Mouse (Mus musculus) limb, embryonic 13.5 days (tissue): ENCODE measurements around the gene Mmgt2. TPM values are rescaled to one million over a fixed set of nuclear protein-coding genes. Genes with fewer than 3 reads are reported as not detected.
"Not testable (repeated sequence)": the region's sequence is repeated elsewhere in the genome, so short reads cannot be mapped to it uniquely, and the experiment has no call there.

ENCODE experiments used
- ATAC-seq: fragments of 200-750 bp; cut with Nextera tagmentation; 2 replicates; pipeline ENCODE4 v1.8.0; 2017; ENCODE audit warnings: low read depth, moderate number of reproducible peaks, moderate TSS enrichment; ENCODE audit not compliant: low FRiP score
- H3K27ac ChIP-seq: fragments of 300-500 bp; sonication (generic); 2 replicates; pipeline ENCODE4 v1.5.1; 2015; ENCODE audit warnings: inconsistent platforms, mild to moderate bottlenecking, moderate library complexity
- H3K27me3 ChIP-seq: fragments of 300-500 bp; sonication (generic); 2 replicates; pipeline ENCODE4 v1.6.1; 2015; ENCODE audit warnings: mild to moderate bottlenecking, inconsistent platforms
- H3K36me3 ChIP-seq: fragments of 300-500 bp; sonication (generic); 2 replicates; pipeline ENCODE4 v1.6.1; 2015; ENCODE audit warnings: inconsistent platforms, mild to moderate bottlenecking, moderate library complexity
- H3K4me1 ChIP-seq: fragments of 300-500 bp; sonication (generic); 2 replicates; pipeline ENCODE4 v1.6.1; 2015; ENCODE audit warnings: inconsistent platforms
- H3K4me2 ChIP-seq: fragments of 300-500 bp; sonication (generic); replicated peaks from 2 replicates; pipeline ENCODE4 v1.6.1; 2015; ENCODE audit warnings: inconsistent platforms, mild to moderate bottlenecking, moderate library complexity
- H3K4me3 ChIP-seq: fragments of 300-500 bp; sonication (generic); 2 replicates; pipeline ENCODE4 v1.5.1; 2015; ENCODE audit warnings: moderate library complexity, mild to moderate bottlenecking, inconsistent platforms
- H3K9ac ChIP-seq: fragments of 300-500 bp; sonication (generic); 2 replicates; pipeline ENCODE4 v1.6.1; 2015; ENCODE audit warnings: mild to moderate bottlenecking, inconsistent platforms
- H3K9me3 ChIP-seq: fragments of 300-500 bp; sonication (generic); 2 replicates; pipeline ENCODE4 v1.6.1; 2016; ENCODE audit warnings: inconsistent platforms
- WGBS: fragments of 180-500 bp; shearing (Covaris S2); methylation state at CpG from one replicate; pipeline ENCODE4 v1.1.7; 2015; 5-methylcytosine and 5-hydroxymethylcytosine counted together
- polyA plus RNA-seq: library from polyadenylated mRNA; unstranded; fragments of >200 nt; fragmentation: Nextera tagmentation; extraction: Ambion mirVana; gene quantifications from 2 replicates; pipeline ENCODE4 v1.2.1, GENCODE M21; 2015

The Mmgt2 gene
- polyA plus RNA-seq, 1 experiment from 2014 or later, result 68.2 TPM

DNA sequence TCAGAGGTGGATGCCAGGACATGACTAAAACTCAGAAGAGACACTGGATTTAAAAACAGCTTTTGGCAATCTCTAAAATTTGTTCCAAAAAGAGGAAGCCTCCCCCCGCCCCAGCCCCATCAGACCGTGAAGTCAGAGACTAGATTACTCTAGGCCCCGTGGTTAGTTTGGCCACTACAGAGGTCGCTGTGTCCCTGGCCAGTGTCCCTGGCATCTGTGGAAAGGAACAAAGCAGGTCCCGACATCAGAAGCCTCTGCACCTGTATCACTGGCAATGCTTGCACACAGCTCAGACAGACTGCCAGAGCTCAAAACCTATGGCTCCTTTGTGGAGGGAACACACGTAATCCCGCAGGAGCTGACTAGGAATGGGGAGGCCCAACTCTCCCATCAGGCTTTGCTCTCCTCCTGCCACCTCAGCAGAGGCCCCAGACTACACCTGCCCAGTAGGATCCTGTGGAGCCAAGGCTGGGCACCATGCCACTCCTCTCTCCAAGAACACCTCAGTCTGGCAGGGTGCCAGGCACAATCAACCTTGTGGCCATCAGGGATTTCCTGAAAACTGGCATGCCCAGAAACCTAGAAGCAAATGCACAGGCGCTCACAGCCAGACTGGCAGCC lies 5.3 kb upstream of the Mmgt2 start:
- WGBS, result 74% methylated on average over 8 of the region's 8 CpGs
- Histone ChIP-seq H3K27ac (peak overlapping the region; percentile 48; the same call in 1 of the 2 replicates), H3K4me2 (no peak overlapping the region), H3K9ac (no peak overlapping the region), H3K27me3 (no peaks in the 10 kb centered on the region), H3K36me3 (0 out of 2 replicates have a peak, but pooled peaks cover 4% of the 10 kb centered on the region), H3K4me1 (peaks cover 90% of the 10 kb centered on the region), H3K4me3 (no peak overlapping the region), H3K9me3 (no peaks in the 10 kb centered on the region)
- ATAC-seq, result no peak

DNA sequence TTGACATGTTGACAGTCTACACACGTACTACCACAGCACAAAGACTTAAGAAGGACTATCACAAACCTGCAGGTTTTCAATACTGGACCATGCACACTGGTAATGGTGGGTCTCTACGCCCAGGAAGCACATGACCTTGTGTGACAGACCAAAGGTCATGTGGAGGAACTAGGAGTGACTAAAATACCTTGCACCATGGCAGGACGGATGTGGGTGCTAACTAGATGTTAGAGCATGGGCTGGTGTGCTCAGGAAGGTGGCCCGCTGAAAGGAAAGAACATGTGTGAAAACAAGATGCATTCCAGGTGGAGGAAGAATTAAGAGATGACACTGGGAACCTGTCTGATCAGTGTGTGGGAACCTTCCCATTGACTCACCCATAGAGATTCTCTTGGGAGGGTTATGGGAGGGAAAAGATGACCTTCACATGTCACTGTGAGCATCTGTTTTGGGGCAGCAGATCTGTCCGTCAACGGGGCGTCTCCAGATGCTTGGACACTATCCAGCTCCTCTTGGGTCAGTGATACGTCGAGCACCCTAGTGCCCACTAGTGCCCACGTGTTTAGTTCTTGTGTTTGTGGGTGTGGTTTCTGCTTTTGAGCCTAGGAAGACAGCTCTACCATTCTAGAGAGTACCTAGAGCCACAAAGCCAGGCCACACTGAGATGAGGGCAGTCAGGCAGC lies 4.6 kb upstream of the Mmgt2 start:
- 89% methylated on average over 10 of the region's 10 CpGs for WGBS
- no peak for ATAC-seq
- H3K27me3 ChIP-seq, result no peaks in the 10 kb centered on the region

DNA sequence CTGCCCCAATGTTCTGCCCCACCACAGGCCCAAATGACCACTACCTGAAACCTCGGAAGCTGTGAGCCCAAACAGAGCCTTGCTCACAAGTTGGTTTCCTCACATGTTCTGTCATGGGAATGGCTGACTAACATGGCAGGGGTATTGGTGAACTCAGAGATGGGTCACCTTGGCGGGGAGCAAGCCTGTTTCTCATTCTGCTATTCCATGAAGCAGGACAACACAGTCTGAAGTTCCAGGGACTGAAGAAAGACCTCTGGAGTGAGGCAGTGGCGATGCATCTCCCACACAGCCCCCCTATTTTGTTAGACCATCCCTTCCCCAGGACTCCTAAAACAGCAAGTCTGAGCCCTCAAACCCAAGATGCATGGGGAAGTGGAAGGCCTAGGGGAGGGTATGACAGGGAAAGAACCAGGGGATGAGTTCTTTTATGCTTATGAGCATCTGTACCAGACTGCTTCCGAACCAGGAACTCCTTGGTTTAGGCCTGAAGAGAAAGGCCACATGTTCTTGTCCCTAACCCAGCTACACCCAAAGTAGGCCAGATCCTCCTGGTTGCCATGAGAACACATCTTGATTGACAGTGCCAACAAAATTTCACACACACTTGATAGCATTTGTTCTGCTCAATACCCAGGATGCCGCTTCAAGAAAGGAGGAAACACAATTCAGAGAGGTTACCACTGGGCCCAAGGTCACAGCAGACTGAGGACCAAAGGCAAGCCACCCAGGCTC lies 3.7 kb upstream of the Mmgt2 start:
- peak overlapping the region; percentile 92; the same call in 1 of the 2 replicates for H3K4me2 ChIP-seq
- 90% methylated on average over 5 of the region's 5 CpGs for WGBS

More for the DNA sequence above, 4.6 kb upstream of the Mmgt2 start:
- H3K9ac ChIP-seq, result no peak overlapping the region
- no peak overlapping the region for H3K4me2 ChIP-seq
- no peaks in the 10 kb centered on the region for H3K9me3 ChIP-seq
- H3K4me3 ChIP-seq, result no peak overlapping the region
- peak overlapping the region; percentile 48; the same call in 1 of the 2 replicates for H3K27ac ChIP-seq
- H3K36me3 ChIP-seq, result 0 out of 2 replicates have a peak, but pooled peaks cover 4% of the 10 kb centered on the region
- peaks cover 83% of the 10 kb centered on the region for H3K4me1 ChIP-seq

DNA sequence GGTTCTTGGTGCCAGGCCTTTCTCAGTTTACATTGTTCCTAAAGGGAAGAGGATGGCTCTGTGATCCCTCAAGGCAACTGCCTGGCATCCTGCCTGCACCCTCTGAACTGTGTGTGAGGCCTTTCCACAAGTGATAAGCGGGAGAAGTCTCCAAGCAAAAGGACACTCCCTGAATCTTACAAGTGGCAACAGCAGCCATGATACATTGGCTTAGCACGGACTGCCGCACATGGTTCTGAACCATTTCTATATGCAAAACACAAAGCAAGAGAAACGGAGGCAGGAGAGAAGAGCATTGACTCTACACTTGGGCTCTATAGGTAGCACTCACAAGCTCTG lies 3.2 kb upstream of the Mmgt2 start:
- H3K27ac ChIP-seq, result peak overlapping the region; percentile 76; the same call in 1 of the 2 replicates
- H3K36me3 ChIP-seq, result 0 out of 2 replicates have a peak, but pooled peaks cover 4% of the 10 kb centered on the region
- peak overlapping the region; percentile 76; the same call in 1 of the 2 replicates for H3K4me3 ChIP-seq
- peak overlapping the region; percentile 92 for H3K4me2 ChIP-seq
- H3K27me3 ChIP-seq, result no peaks in the 10 kb centered on the region
- no peak for ATAC-seq
- H3K9me3 ChIP-seq, result no peaks in the 10 kb centered on the region
- H3K4me1 ChIP-seq, result peaks cover 75% of the 10 kb centered on the region
- 90% methylated on average over 4 of the region's 4 CpGs for WGBS
- H3K9ac ChIP-seq, result 0 out of 2 replicates have a peak overlapping the region, but pooled peaks have one; percentile 25

More for the DNA sequence above, 3.7 kb upstream of the Mmgt2 start:
- H3K9ac ChIP-seq, result no peak overlapping the region
- H3K4me1 ChIP-seq, result peaks cover 80% of the 10 kb centered on the region
- ATAC-seq, result no peak
- H3K9me3 ChIP-seq, result no peaks in the 10 kb centered on the region
- no peak overlapping the region for H3K4me3 ChIP-seq
- peak overlapping the region; percentile 76; the same call in 1 of the 2 replicates for H3K27ac ChIP-seq
- no peaks in the 10 kb centered on the region for H3K27me3 ChIP-seq
- H3K36me3 ChIP-seq, result 0 out of 2 replicates have a peak, but pooled peaks cover 4% of the 10 kb centered on the region

DNA sequence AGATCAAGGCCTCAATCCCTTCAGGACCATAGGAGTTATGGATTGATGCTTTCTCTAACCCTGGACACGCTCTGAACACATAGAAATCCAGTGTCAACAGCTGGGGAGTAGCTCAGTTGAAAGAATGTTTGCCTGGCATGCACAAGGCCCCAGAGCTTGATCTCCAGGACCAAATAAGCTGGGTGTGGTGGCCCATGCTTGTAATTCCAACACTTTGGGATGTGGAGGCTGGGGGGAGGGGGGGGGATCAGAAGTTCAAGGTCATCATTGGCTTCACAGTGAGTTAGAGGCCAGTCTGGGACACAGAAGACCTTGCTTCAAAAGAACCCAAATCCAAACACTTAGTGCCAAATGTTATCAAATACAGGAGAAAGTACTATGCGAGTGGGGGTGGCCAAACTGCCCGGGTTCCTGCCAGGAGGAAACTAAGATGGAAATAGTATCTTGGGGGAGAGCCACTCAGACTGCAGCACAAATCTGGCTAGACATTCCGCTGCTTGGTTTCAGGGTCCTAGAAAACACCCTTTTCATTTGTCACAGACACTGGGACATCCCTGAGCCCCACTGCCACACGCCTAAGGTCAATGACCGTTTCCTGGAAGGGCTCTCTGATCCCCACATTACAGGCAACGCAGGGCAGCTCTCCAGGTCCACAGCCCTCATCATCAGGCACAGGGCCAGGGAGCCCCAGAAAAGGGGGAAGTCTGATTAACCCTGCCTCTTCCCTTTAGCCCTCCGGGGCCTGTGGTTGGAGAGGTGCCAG lies 2.6 kb upstream of the Mmgt2 start:
- peak overlapping the region; percentile 76 for H3K27ac ChIP-seq
- H3K27me3 ChIP-seq, result no peaks in the 10 kb centered on the region
- H3K4me1 ChIP-seq, result peaks cover 74% of the 10 kb centered on the region
- peak overlapping the region; percentile 92 for H3K4me2 ChIP-seq
- 23% methylated on average over 8 of the region's 8 CpGs for WGBS
- 0 out of 2 replicates have a peak, but pooled peaks cover 4% of the 10 kb centered on the region for H3K36me3 ChIP-seq
- no peaks in the 10 kb centered on the region for H3K9me3 ChIP-seq
- peak overlapping the region; percentile 76 for H3K4me3 ChIP-seq
- no peak for ATAC-seq
- peak overlapping the region; percentile 57 for H3K9ac ChIP-seq

DNA sequence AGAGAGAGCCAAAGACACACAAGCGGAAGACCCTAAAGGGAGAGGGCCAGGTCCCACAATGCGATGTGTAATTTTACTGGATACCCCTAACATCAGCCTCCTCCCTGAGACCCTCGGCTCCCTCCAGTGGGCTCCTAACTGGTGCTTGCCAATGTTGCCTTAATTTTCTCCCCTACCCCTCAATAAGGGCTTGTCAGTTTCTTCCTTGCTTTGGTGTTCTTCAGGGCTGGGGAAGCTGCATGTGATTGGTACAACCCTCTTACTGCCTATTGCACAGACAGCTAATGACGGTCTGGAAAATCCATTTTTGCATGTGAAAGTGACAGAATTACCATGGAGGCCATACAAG lies 2.0 kb upstream of the Mmgt2 start:
- WGBS, result 27% methylated on average over 4 of the region's 4 CpGs
- peaks cover 6% of the 10 kb centered on the region; the same call in 1 of the 2 replicates for H3K36me3 ChIP-seq
- peak overlapping the region; percentile 92 for H3K4me2 ChIP-seq
- H3K9ac ChIP-seq, result peak overlapping the region; percentile 57
- no peaks in the 10 kb centered on the region for H3K27me3 ChIP-seq
- H3K9me3 ChIP-seq, result no peaks in the 10 kb centered on the region
- H3K27ac ChIP-seq, result peak overlapping the region; percentile 76
- H3K4me1 ChIP-seq, result peaks cover 71% of the 10 kb centered on the region
- H3K4me3 ChIP-seq, result peak overlapping the region; percentile 76
- ATAC-seq, result no peak

DNA sequence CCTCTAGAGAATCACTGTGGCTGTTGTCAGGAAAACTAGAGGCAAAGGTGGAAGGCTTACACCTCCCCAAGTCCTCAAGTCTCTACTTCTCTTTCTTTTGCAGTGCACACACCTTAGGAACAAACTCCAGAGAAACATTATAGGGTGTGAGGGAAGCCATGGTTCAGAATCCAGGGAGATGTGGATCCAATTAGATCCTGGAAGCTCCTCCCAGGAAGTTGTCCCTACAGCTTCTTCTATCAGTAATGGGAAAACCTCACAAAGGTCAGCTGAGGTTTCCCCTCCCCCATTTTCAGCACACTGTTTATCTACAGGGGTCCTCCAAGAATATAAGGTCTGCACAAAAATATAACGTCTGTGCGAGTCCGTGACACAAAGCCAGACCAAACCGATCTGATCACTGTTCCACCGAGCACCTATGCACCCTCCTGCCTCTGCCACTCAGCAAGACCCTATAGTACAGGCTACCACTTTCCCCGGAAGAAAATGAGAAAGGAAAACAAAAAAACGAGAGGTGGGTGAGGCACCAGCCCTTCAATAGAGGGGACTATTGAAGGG lies 1.4 kb upstream of the Mmgt2 start:
- Histone ChIP-seq H3K9me3 (no peaks in the 10 kb centered on the region), H3K27me3 (no peaks in the 10 kb centered on the region), H3K4me3 (peak overlapping the region; percentile 76), H3K4me1 (peaks cover 65% of the 10 kb centered on the region), H3K9ac (peak overlapping the region; percentile 85; the same call in 1 of the 2 replicates), H3K36me3 (peaks cover 11% of the 10 kb centered on the region), H3K27ac (peak overlapping the region; percentile 80), H3K4me2 (peak overlapping the region; percentile 92)
- ATAC-seq, result no peak
- 37% methylated on average over 7 of the region's 7 CpGs for WGBS

DNA sequence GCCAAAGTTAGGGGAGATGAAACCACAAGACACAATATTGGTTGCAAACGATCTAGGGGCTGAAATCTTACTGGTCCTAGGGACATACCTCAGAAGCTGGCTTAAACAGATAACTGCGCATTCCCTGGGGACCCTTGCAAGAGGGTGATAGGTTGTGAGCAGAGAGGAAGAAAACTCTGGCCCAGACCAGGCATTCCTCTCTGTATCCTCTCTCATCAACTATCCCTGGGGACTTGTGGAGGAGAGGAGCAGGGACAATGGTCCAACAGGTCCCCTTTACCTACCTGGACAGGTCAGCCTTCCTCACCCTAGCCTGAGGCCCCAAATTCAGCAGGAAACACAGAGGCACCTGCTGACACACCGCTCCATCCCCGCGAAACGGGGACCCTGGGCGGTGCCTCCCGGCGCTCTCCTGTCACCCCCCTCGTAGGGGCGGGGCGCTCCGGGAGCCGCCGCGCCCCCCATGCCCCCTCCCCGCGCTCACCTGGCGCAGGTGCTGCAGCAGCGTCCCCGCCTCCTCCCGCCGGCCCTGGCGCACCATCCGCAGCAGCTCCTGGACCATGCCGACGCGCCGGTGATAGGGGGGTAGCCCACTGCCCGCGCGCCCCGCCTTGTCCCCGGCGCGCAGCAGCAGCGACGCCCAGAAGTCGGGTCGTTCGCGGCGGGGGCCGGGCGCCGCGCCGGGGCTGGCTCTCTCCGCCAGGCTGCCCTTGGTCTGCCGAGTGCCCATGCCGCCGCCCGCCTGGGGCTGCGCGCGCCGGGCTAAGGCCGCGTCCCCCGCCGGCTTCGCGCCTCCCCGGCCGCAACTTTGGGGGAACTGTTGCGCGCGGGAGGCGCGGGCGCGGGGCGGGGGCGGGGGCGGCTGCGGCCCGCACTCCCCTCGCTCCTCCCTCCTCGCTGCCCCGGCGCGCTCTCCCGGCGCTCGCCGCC lies 538 bp upstream of the Mmgt2 start, which contains the start of gene Lrrc75a:
TSS of gene Lrrc75a (minus strand) at position 863 of the 930 bp plus-strand sequence.
- Histone ChIP-seq H3K4me2 (peak within 1 kb of the TSS; percentile 92), H3K36me3 (peaks cover 17% of the 10 kb centered on the region), H3K27ac (peak within 1 kb of the TSS; percentile 87), H3K4me1 (peaks cover 56% of the 10 kb centered on the region), H3K27me3 (no peaks in the 10 kb centered on the region), H3K9ac (peak within 1 kb of the TSS; percentile 85), H3K9me3 (no peaks in the 10 kb centered on the region), H3K4me3 (peak within 1 kb of the TSS; percentile 76)
- peak; percentile 20; the same call in 1 of the 2 replicates for ATAC-seq
- WGBS, result under 1% methylated on average over 64 of the region's 86 CpGs

DNA sequence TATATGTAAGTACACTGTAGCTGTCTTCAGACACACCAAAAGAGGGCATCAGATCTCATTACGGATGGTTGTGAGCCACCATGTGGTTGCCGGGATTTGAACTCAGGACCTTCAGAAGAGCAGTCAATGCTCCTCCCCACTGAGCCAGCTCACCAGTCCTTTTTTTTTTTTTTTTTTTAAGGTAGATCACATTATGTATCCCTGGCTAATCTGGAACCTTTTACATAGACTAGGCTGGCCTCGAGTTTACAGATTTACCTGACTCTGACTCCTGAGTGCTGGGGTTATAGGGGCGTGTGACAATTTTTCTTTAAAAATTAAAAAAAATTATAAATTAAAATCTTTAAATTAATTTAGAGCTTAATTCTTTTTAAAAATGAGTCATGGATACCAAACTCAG lies 1.3 kb downstream of the Mmgt2 start:
- H3K4me2 ChIP-seq, result peak overlapping the region; percentile 92
- H3K36me3 ChIP-seq, result peaks cover 31% of the 10 kb centered on the region
- 79% methylated on average over 4 of the region's 4 CpGs for whole genome bisulfite sequencing
- H3K9ac ChIP-seq, H3K27ac ChIP-seq, ATAC-seq, H3K9me3 ChIP-seq, H3K27me3 ChIP-seq: not testable (repeated sequence)
- H3K4me3 ChIP-seq, result peak overlapping the region; percentile 76; the same call in 1 of the 2 replicates
- peaks cover 41% of the 10 kb centered on the region for H3K4me1 ChIP-seq

DNA sequence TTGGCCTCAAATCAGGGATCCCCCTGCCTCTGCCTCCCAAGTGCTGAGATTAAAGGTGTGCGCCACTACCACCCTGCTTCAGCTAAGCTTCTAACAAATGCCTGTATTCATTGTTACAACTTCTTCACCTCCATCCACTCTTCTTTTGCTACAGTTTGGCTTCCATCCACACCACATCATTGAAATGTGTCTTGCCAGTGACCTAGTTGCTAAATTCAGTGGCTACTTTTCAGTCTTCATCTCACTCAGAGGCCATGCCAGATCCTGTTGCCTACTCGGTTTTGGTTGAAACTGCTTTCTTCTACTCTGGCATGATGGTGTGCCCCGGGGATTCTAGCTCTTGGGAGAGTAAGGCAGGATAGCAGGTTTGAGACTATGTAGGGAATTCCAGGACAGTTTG lies 3.1 kb downstream of the Mmgt2 start:
- no peak for ATAC-seq
- Histone ChIP-seq H3K4me1 (peaks cover 24% of the 10 kb centered on the region), H3K9me3 (no peaks in the 10 kb centered on the region), H3K27me3 (no peaks in the 10 kb centered on the region), H3K4me2 (no peak overlapping the region), H3K4me3 (no peak overlapping the region), H3K9ac (no peak overlapping the region), H3K27ac (no peak overlapping the region), H3K36me3 (peaks cover 39% of the 10 kb centered on the region)
- 89% methylated on average over 3 of the region's 3 CpGs for WGBS
